Mouse (Mus musculus): ENCODE data around the gene Kif26a. TPM values are rescaled to one million over a fixed set of nuclear protein-coding genes. Genes with fewer than 3 reads are reported as not detected.
A peak's percentile ranks its signal among the peaks of the same experiment; 100 is the strongest.

Kif26a gene
- total and polyA plus RNA-seq, 2 experiments from 2014 or later = 1.9 to 26.3 TPM

DNA sequence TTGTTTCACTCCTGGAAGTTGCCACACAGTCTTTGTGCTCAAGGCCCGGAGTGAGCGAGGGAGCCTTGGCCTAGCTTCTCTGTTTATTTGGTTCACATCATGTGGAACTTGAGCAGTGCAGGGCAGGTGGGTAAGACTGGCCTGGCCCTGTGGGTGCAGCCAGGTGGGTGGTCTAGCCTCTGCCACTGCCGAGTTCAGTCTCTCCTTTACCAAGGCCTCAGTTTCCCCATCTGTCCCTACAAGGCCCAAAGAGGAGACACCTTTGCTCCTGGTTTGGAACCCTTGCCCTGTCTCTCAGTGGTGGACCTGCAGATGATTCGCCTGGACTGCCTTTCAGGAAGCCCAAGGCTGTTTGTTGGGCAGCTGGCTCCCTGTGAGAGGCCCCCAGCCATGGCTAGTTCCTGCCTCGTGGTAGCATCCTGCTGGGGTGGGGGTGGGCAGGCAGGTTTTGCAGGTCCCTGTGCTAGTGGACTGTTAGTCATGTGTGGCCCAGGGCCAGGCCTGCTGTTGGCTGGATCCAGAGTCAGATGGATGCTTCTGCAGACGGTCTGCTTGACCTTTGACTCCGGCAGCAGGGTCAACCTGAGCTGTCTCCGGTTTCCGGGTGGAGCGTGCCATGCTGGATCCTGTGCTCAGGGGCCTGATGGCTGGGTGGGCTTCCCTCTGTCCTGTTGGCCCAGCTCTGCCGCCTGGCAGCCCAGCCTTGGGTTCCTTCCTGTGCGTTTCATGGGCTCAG, 5.4 kb downstream of the Kif26a start:
- H3K27ac ChIP-seq = peak overlapping the region; percentile 4; the same call in 1 of the 2 replicates
- H3K4me2 ChIP-seq (ENCODE audit: low read depth, low read length) = no peak overlapping the region
- no peaks in the 10 kb centered on the region for H3K27me3 ChIP-seq (ENCODE audit: insufficient read depth, low read length)
- 42% methylated on average over 12 of the region's 12 CpGs for WGBS
- no peak for ATAC-seq
- no peaks in the 10 kb centered on the region for H3K9me3 ChIP-seq (ENCODE audit: low read length)
- H3K4me1 ChIP-seq (ENCODE audit: insufficient read depth, low read length) = peaks cover 14% of the 10 kb centered on the region
- DNase-seq (ENCODE audit: low spot score) = no peak
- no peaks in the 10 kb centered on the region for H3K36me3 ChIP-seq (ENCODE audit: insufficient read depth, low read length)
- no peak overlapping the region for H3K9ac ChIP-seq (replicated peaks; ENCODE audit: low read length)
- H3K4me3 ChIP-seq (ENCODE audit: low read length) = no peak overlapping the region
- TF ChIP-seq CTCF (IDR thresholded peaks at IDR 0.05; ENCODE audit: low read depth) = no peak

DNA sequence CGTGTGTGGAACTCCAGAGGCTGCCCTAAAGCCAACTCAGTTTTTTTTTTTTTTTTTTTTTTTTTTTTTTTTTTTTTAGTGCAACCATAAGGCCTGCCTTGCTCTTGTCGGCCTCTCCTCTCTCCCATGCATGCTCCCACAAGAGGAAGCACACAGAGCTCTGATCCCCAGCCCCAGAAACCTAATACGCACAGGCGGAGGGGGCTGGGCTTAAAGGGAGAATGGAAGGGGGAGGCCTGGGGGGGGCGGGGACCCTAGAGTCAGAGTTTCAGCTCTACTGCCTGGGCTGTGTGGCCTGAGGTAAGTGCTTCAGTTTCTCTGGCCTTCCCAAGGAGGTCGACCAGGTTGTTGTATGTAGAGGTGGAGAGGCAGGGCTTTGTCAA, 6.0 kb downstream of the Kif26a start:
- Histone ChIP-seq H3K36me3 (ENCODE audit: insufficient read depth, low read length) (no peaks in the 10 kb centered on the region), H3K4me3 (ENCODE audit: low read length) (no peak overlapping the region), H3K27ac (no peak overlapping the region), H3K27me3 (ENCODE audit: insufficient read depth, low read length) (no peaks in the 10 kb centered on the region), H3K9me3 (ENCODE audit: low read length) (no peaks in the 10 kb centered on the region), H3K9ac (replicated peaks; ENCODE audit: low read length) (no peak overlapping the region), H3K4me1 (ENCODE audit: insufficient read depth, low read length) (peaks cover 18% of the 10 kb centered on the region), H3K4me2 (ENCODE audit: low read depth, low read length) (no peak overlapping the region)
- DNase-seq (ENCODE audit: low spot score) = no peak
- 54% methylated on average over 6 of the region's 6 CpGs for WGBS
- ATAC-seq = no peak
- TF ChIP-seq CTCF (IDR thresholded peaks at IDR 0.05; ENCODE audit: low read depth) = no peak

DNA sequence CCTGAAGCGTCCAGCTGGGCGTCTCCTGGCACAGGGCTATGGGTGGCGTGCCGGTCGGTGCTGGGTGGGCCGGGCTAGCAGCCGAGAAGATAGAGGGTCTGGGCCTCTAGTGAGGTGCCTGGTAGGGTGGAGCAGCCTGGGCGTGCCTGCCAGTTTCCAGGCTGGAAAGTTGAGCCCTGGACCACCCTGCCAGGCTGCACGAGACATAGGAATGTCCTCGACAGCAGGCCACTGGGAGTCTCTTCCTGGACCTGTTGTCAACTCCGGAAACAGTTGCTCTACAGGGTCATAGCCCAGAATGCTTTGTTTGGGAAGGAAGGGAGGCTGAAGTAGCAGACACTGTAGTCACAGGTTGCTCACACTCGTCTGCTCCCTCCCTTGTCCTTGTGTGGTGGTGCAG, 7.6 kb downstream of the Kif26a start:
- H3K9ac ChIP-seq (replicated peaks; ENCODE audit: low read length) = no peak overlapping the region
- 80% methylated on average over 12 of the region's 12 CpGs for WGBS
- DNase-seq (ENCODE audit: low spot score) (no peak), ATAC-seq (no peak)
- H3K4me3 ChIP-seq (ENCODE audit: low read length) = no peak overlapping the region
- H3K27ac ChIP-seq = no peak overlapping the region; the same call in 1 of the 2 replicates
- H3K36me3 ChIP-seq (ENCODE audit: insufficient read depth, low read length) = no peaks in the 10 kb centered on the region
- peaks cover 14% of the 10 kb centered on the region; the same call in 1 of the 2 replicates for H3K4me1 ChIP-seq (ENCODE audit: insufficient read depth, low read length)
- H3K27me3 ChIP-seq (ENCODE audit: insufficient read depth, low read length) = no peaks in the 10 kb centered on the region
- TF ChIP-seq CTCF (IDR thresholded peaks at IDR 0.05; ENCODE audit: low read depth) = no peak
- no peak overlapping the region for H3K4me2 ChIP-seq (ENCODE audit: low read depth, low read length)
- no peaks in the 10 kb centered on the region for H3K9me3 ChIP-seq (ENCODE audit: low read length)

DNA sequence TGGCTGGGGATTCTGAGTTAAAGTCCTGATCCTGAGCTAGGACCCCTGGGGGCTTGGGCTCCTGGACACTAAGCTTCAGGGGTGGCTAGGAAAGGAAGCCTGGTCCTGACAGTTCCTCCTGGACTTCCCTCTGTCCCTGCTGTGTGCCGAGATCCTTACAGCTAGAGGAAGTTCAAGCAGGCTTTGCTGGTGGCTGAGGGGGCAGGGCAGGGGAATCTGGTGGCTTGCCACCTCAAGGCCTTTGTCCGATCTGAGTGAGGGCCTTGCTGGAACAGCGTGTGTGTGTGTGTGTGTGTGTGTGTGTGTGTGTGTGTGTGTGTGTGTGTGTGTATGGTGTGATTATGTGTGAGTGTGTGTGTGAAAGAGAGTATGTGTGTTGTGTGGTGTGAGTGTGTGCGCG, 8.5 kb downstream of the Kif26a start:
- peak; percentile 15 for DNase-seq (ENCODE audit: low spot score)
- Histone ChIP-seq H3K27ac (peak overlapping the region; percentile 49; the same call in 1 of the 2 replicates), H3K36me3 (ENCODE audit: insufficient read depth, low read length) (no peaks in the 10 kb centered on the region), H3K9ac (replicated peaks; ENCODE audit: low read length) (no peak overlapping the region), H3K4me1 (ENCODE audit: insufficient read depth, low read length) (peaks cover 14% of the 10 kb centered on the region; the same call in 1 of the 2 replicates), H3K4me3 (ENCODE audit: low read length) (no peak overlapping the region), H3K9me3 (ENCODE audit: low read length) (no peaks in the 10 kb centered on the region), H3K27me3 (ENCODE audit: insufficient read depth, low read length) (no peaks in the 10 kb centered on the region), H3K4me2 (ENCODE audit: low read depth, low read length) (no peak overlapping the region)
- WGBS = 54% methylated on average over 5 of the region's 5 CpGs
- TF ChIP-seq CTCF (IDR thresholded peaks at IDR 0.05; ENCODE audit: low read depth) = no peak
- ATAC-seq = no peak

DNA sequence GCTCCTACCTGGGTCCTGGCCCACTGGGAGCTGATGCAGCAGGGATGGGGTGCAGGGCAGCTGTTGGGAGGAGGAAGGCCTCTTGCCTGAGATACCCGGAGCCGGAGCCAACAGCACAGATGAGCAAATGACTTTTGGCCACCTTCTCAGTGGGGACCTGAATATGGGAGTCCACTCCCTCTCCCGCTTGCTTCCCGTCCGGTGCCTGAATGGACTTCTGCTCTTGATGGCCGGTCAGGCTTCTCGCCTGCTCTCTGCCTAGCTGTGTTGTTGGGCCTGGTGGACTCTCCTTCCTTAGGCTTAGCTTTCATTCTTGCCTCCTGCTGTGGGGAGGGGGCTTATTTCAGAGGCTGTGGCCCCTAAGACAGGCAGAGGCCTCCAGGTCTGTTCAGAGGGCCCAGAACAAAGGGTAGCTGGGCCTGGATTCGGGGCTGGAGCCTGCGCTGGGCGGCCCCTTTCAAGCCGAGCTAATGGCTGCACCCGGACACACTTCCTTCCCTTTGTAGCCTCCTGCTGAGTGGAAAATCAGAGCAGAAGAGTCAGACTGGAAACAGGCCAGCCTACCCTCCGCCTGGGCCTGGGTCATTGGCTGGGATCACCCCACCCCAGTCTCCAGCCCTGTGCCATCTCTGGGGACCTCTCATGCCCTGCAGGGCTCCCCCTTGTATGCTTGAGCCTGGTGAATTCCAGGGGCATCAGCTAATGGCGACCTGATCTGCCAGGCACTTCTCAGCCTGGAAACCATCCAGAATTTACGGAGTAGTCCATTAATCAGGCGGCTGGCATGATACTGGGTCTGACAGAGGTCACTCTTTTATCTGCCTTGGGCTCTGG, 9.4 kb downstream of the Kif26a start:
- peak; percentile 49 for DNase-seq (ENCODE audit: low spot score)
- peaks cover 14% of the 10 kb centered on the region; the same call in 1 of the 2 replicates for H3K4me1 ChIP-seq (ENCODE audit: insufficient read depth, low read length)
- H3K4me2 ChIP-seq (ENCODE audit: low read depth, low read length) = no peak overlapping the region
- 26% methylated on average over 16 of the region's 16 CpGs for WGBS
- no peaks in the 10 kb centered on the region for H3K9me3 ChIP-seq (ENCODE audit: low read length)
- no peaks in the 10 kb centered on the region for H3K36me3 ChIP-seq (ENCODE audit: insufficient read depth, low read length)
- peak overlapping the region; percentile 49; the same call in 1 of the 2 replicates for H3K27ac ChIP-seq
- no peak for TF ChIP-seq CTCF (IDR thresholded peaks at IDR 0.05; ENCODE audit: low read depth)
- ATAC-seq = peak; percentile 46
- no peak overlapping the region for H3K4me3 ChIP-seq (ENCODE audit: low read length)
- H3K9ac ChIP-seq (replicated peaks; ENCODE audit: low read length) = 0 out of 2 replicates have a peak overlapping the region, but pooled peaks have one; percentile 15
- H3K27me3 ChIP-seq (ENCODE audit: insufficient read depth, low read length) = no peaks in the 10 kb centered on the region

DNA sequence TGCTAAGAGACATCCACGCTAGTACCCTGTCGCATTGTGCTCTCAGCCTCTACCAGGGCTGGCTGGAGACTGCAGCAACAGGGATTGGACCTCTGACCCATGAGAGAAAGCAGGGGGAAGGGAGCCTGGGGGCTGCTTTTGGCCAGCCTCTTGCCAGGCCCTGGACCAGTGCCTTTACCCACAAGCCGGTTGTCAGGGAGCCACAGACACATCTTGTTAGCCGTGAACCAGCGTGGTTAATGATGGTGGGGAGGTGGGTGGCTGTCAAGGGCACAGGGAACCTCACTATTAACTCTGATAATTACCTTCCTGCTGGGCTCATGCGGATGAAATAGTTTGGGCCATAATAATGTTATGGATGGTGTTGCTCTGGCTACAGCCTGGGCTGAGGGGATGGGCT, 10.8 kb downstream of the Kif26a start:
- H3K27ac ChIP-seq = no peak overlapping the region
- ATAC-seq = no peak
- 35% methylated on average over 6 of the region's 6 CpGs for WGBS

More for the DNA sequence above, 10.8 kb downstream of the Kif26a start:
- Histone ChIP-seq H3K9ac (replicated peaks; ENCODE audit: low read length) (no peak overlapping the region), H3K4me3 (ENCODE audit: low read length) (no peak overlapping the region), H3K9me3 (ENCODE audit: low read length) (no peaks in the 10 kb centered on the region), H3K4me2 (ENCODE audit: low read depth, low read length) (no peak overlapping the region), H3K36me3 (ENCODE audit: insufficient read depth, low read length) (no peaks in the 10 kb centered on the region), H3K27me3 (ENCODE audit: insufficient read depth, low read length) (no peaks in the 10 kb centered on the region), H3K4me1 (ENCODE audit: insufficient read depth, low read length) (peaks cover 14% of the 10 kb centered on the region; the same call in 1 of the 2 replicates)
- DNase-seq (ENCODE audit: low spot score) = peak; percentile 38
- TF ChIP-seq CTCF (IDR thresholded peaks at IDR 0.05; ENCODE audit: low read depth) = no peak

All from hindbrain, postnatal 0 days (tissue).